ENCODE assay signal across 8 mouse cellular contexts in the genomic region with DNA sequence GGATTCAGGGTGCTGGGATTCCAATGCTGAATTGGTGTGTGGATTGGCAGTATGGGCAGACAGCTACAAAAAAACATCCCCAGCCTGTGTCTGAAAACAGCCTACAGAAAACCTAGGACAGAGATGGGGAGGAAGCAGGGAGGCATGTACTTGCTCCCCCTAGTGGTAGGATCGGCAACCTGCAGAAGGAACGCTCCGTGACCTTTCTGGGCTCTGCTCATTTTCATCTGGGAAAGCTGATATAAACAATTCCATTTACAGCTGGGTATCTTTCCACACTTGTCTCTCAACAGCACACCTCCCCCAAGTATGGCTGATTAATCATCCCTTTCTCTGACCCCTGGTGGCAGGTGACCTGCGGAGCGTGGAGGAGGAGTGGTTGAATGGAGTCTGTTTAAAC. TPM values are rescaled to one million over a fixed set of nuclear protein-coding genes. Genes with fewer than 3 reads are reported as not detected.
DNase-seq lines count a peak whose midpoint lies in the region; ATAC-seq lines count a peak whose summit lies in the region.

No protein-coding gene starts in this region.

- peak; percentile 74 for DNase-seq in hindbrain, embryonic 14.5 days (ENCODE audit: low spot score)
- peak; percentile 57 to 73 for DNase-seq in cerebellum, adult 18-20 months
- DNase-seq in gastrocnemius, adult 8-10 months (ENCODE audit: low spot score in 2 of 2) = peak; percentile 74 to 78
- DNase-seq in left cerebral cortex, postnatal 25 days (ENCODE audit: low spot score in 2 of 2) = peak; percentile 56 to 57

- no peaks in the 10 kb centered on the region for H3K27me3 ChIP-seq in hindbrain, embryonic 14.5 days (ENCODE audit: control insufficient read depth, insufficient read depth, low read length)
- H3K27me3 ChIP-seq in hindbrain, embryonic 13.5 days = no peaks in the 10 kb centered on the region
- H3K27me3 ChIP-seq in intestine, embryonic 16.5 days (replicated peaks; ENCODE audit: control insufficient read depth, insufficient read depth, low read length) = no peaks in the 10 kb centered on the region
- H3K27me3 ChIP-seq in stomach, embryonic 14.5 days (ENCODE audit: control insufficient read depth, insufficient read depth, low read length) = no peaks in the 10 kb centered on the region

- H3K9me3 ChIP-seq in hindbrain, embryonic 14.5 days (ENCODE audit: control insufficient read depth, low read length) = no peaks in the 10 kb centered on the region
- H3K9me3 ChIP-seq in hindbrain, embryonic 13.5 days = no peaks in the 10 kb centered on the region
- H3K9me3 ChIP-seq in intestine, embryonic 16.5 days (ENCODE audit: control insufficient read depth, low read length) = no peaks in the 10 kb centered on the region
- no peaks in the 10 kb centered on the region for H3K9me3 ChIP-seq in stomach, embryonic 14.5 days (ENCODE audit: control insufficient read depth, low read depth, low read length)

- H3K4me1 ChIP-seq in hindbrain, embryonic 14.5 days (replicated peaks; ENCODE audit: control insufficient read depth, insufficient read depth, low read length) = no peaks in the 10 kb centered on the region
- H3K4me1 ChIP-seq in hindbrain, embryonic 13.5 days (replicated peaks) = peaks cover 6% of the 10 kb centered on the region; the same call in 1 of the 2 replicates
- H3K4me1 ChIP-seq in intestine, embryonic 16.5 days (ENCODE audit: control insufficient read depth, insufficient read depth, low read length) = peaks cover 3% of the 10 kb centered on the region; the same call in 1 of the 2 replicates
- peaks cover 10% of the 10 kb centered on the region; the same call in 1 of the 2 replicates for H3K4me1 ChIP-seq in stomach, embryonic 14.5 days (ENCODE audit: control insufficient read depth, insufficient read depth, low read length)

- intact Hi-C loops in left cerebral cortex, postnatal 25 days (cut with DNase I) = loop anchor here (1.0 to 5.0 kb wide), 2 partner anchors 46 to 273 kb away; no protein-coding TSS in a partner anchor

- H3K4me3 ChIP-seq in hindbrain, embryonic 14.5 days (replicated peaks; ENCODE audit: low read length) = no peak overlapping the region
- H3K4me3 ChIP-seq in hindbrain, embryonic 13.5 days = no peak overlapping the region
- no peak overlapping the region for H3K4me3 ChIP-seq in intestine, embryonic 16.5 days (ENCODE audit: low read length)
- H3K4me3 ChIP-seq in stomach, embryonic 14.5 days (ENCODE audit: low read depth, low read length) = no peak overlapping the region

- WGBS in hindbrain, embryonic 14.5 days = 6% methylated on average over 5 of the region's 5 CpGs
- WGBS in hindbrain, embryonic 13.5 days = 2% methylated on average over 5 of the region's 5 CpGs
- WGBS in intestine, embryonic 16.5 days = 5% methylated on average over 5 of the region's 5 CpGs
- WGBS in stomach, embryonic 14.5 days = 5% methylated on average over 5 of the region's 5 CpGs

- no peak for ATAC-seq in hindbrain, embryonic 14.5 days (ENCODE audit: low FRiP score)
- no peak for ATAC-seq in hindbrain, embryonic 13.5 days (ENCODE audit: low FRiP score)
- peak; percentile 65 for ATAC-seq in intestine, embryonic 16.5 days
- peak; percentile 82 for ATAC-seq in monocyte, adult 5-6 weeks (replicated peaks; ENCODE audit: insufficient number of reproducible peaks, low FRiP score, low TSS enrichment, poor library complexity, severe bottlenecking)
- 0 out of 2 replicates have a peak, but pooled peaks have one; percentile 58 for ATAC-seq in stomach, embryonic 14.5 days (ENCODE audit: insufficient number of reproducible peaks, insufficient read depth, low FRiP score, low read depth)

- no peak overlapping the region for H3K27ac ChIP-seq in hindbrain, embryonic 14.5 days
- no peak overlapping the region for H3K27ac ChIP-seq in hindbrain, embryonic 13.5 days
- no peak overlapping the region for H3K27ac ChIP-seq in intestine, embryonic 16.5 days (ENCODE audit: low read length)
- H3K27ac ChIP-seq in stomach, embryonic 14.5 days (ENCODE audit: low read length) = no peak overlapping the region; the same call in 1 of the 2 replicates

- H3K36me3 ChIP-seq in hindbrain, embryonic 14.5 days (replicated peaks; ENCODE audit: control insufficient read depth, insufficient read depth) = no peaks in the 10 kb centered on the region
- no peaks in the 10 kb centered on the region for H3K36me3 ChIP-seq in hindbrain, embryonic 13.5 days
- no peaks in the 10 kb centered on the region for H3K36me3 ChIP-seq in intestine, embryonic 16.5 days (ENCODE audit: control insufficient read depth, insufficient read depth, low read length)
- no peaks in the 10 kb centered on the region for H3K36me3 ChIP-seq in stomach, embryonic 14.5 days (ENCODE audit: control insufficient read depth, insufficient read depth, low read length)

- no peak overlapping the region for H3K9ac ChIP-seq in hindbrain, embryonic 14.5 days
- no peak overlapping the region for H3K9ac ChIP-seq in hindbrain, embryonic 13.5 days
- no peak overlapping the region for H3K9ac ChIP-seq in intestine, embryonic 16.5 days (ENCODE audit: low read depth, low read length)
- H3K9ac ChIP-seq in stomach, embryonic 14.5 days (replicated peaks; ENCODE audit: low read depth, low read length) = no peak overlapping the region

- 0 out of 2 replicates have a peak overlapping the region, but pooled peaks have one; percentile 12 for H3K4me2 ChIP-seq in hindbrain, embryonic 14.5 days (replicated peaks)
- H3K4me2 ChIP-seq in hindbrain, embryonic 13.5 days = no peak overlapping the region
- no peak overlapping the region for H3K4me2 ChIP-seq in intestine, embryonic 16.5 days (ENCODE audit: low read depth, low read length)
- no peak overlapping the region for H3K4me2 ChIP-seq in stomach, embryonic 14.5 days (replicated peaks; ENCODE audit: low read depth, low read length)

RNA-seq across cellular contexts. Expression of a gene that starts 26.2 kb away (rescaled TPM):
- 0.94 and 1.4 TPM in 2 replicates for polyA plus RNA-seq in hindbrain, embryonic 14.5 days (2014; fragmentation: Nextera tagmentation; extraction: Ambion mirVana)
- 0.75 and 0.99 TPM in 2 replicates for polyA plus RNA-seq in hindbrain, embryonic 13.5 days (2015; fragmentation: Nextera tagmentation; extraction: Ambion mirVana)
- total RNA-seq in gastrocnemius, adult 8-10 months (2022) = 10 to 100 TPM in 2 of 4 experiments, 1 to 10 TPM in 2; 8.3 to 11.3 (median 9.9) TPM
- 3.6 and 4.3 TPM in 2 replicates for polyA plus RNA-seq in intestine, embryonic 16.5 days (2015; fragmentation: Nextera tagmentation; extraction: Ambion mirVana)
- 1 to 10 TPM; 1.8 to 2.8 TPM for total RNA-seq in left cerebral cortex, postnatal 25 days (2021)
- total RNA-seq in monocyte, adult 5-6 weeks (2017) = 8.8 to 21.7 TPM (median 12.9 TPM) in 3 replicates
- polyA plus RNA-seq in stomach, embryonic 14.5 days (2014; fragmentation: Nextera tagmentation; extraction: Ambion mirVana) = 3.8 and 3.9 TPM in 2 replicates

RNA-seq across cellular contexts. Expression of a gene that starts 26.3 kb away (rescaled TPM):
- polyA plus RNA-seq in hindbrain, embryonic 14.5 days (2014; fragmentation: Nextera tagmentation; extraction: Ambion mirVana) = 1.5 and 2.4 TPM in 2 replicates
- polyA plus RNA-seq in hindbrain, embryonic 13.5 days (2015; fragmentation: Nextera tagmentation; extraction: Ambion mirVana) = 1.6 and 1.7 TPM in 2 replicates
- total RNA-seq in gastrocnemius, adult 8-10 months (2022) = 1 to 10 TPM; 7.9 to 9.9 (median 8.3) TPM
- 4.5 and 4.6 TPM in 2 replicates for polyA plus RNA-seq in intestine, embryonic 16.5 days (2015; fragmentation: Nextera tagmentation; extraction: Ambion mirVana)
- total RNA-seq in left cerebral cortex, postnatal 25 days (2021) = 1 to 10 TPM; 2.5 to 3.2 TPM
- total RNA-seq in monocyte, adult 5-6 weeks (2017) = 18.7 to 31.1 TPM (median 19.5 TPM) in 3 replicates
- 3.9 and 4.7 TPM in 2 replicates for polyA plus RNA-seq in stomach, embryonic 14.5 days (2014; fragmentation: Nextera tagmentation; extraction: Ambion mirVana)

RNA-seq across cellular contexts. Expression of a gene that starts 48.9 kb away (rescaled TPM):
- not detected in 2 replicates for polyA plus RNA-seq in hindbrain, embryonic 14.5 days (2014; fragmentation: Nextera tagmentation; extraction: Ambion mirVana)
- 0.08 TPM in 1 of 2 replicates, not detected in the other for polyA plus RNA-seq in hindbrain, embryonic 13.5 days (2015; fragmentation: Nextera tagmentation; extraction: Ambion mirVana)
- total RNA-seq in gastrocnemius, adult 8-10 months (2022) = not detected
- polyA plus RNA-seq in intestine, embryonic 16.5 days (2015; fragmentation: Nextera tagmentation; extraction: Ambion mirVana) = not detected in 2 replicates
- total RNA-seq in left cerebral cortex, postnatal 25 days (2021) = not detected
- not detected in 3 replicates for total RNA-seq in monocyte, adult 5-6 weeks (2017)
- not detected in 2 replicates for polyA plus RNA-seq in stomach, embryonic 14.5 days (2014; fragmentation: Nextera tagmentation; extraction: Ambion mirVana)

RNA-seq across cellular contexts. Expression of a gene that starts 54.2 kb away (rescaled TPM):
- 86.9 and 98.4 TPM in 2 replicates for polyA plus RNA-seq in hindbrain, embryonic 14.5 days (2014; fragmentation: Nextera tagmentation; extraction: Ambion mirVana)
- 104 and 108 TPM in 2 replicates for polyA plus RNA-seq in hindbrain, embryonic 13.5 days (2015; fragmentation: Nextera tagmentation; extraction: Ambion mirVana)
- 10 to 100 TPM; 33.9 to 39.7 (median 37.6) TPM for total RNA-seq in gastrocnemius, adult 8-10 months (2022)
- polyA plus RNA-seq in intestine, embryonic 16.5 days (2015; fragmentation: Nextera tagmentation; extraction: Ambion mirVana) = 114 and 125 TPM in 2 replicates
- 10 to 100 TPM; 33.9 to 35.5 TPM for total RNA-seq in left cerebral cortex, postnatal 25 days (2021)
- total RNA-seq in monocyte, adult 5-6 weeks (2017) = 19.8 to 46.1 TPM (median 30.4 TPM) in 3 replicates
- 118 and 123 TPM in 2 replicates for polyA plus RNA-seq in stomach, embryonic 14.5 days (2014; fragmentation: Nextera tagmentation; extraction: Ambion mirVana)

RNA-seq across cellular contexts. Expression of a gene that starts 57.3 kb away (rescaled TPM):
- 12.5 and 15.5 TPM in 2 replicates for polyA plus RNA-seq in hindbrain, embryonic 14.5 days (2014; fragmentation: Nextera tagmentation; extraction: Ambion mirVana)
- 13.6 and 17.0 TPM in 2 replicates for polyA plus RNA-seq in hindbrain, embryonic 13.5 days (2015; fragmentation: Nextera tagmentation; extraction: Ambion mirVana)
- 10 to 100 TPM in 2 of 4 experiments, 1 to 10 TPM in 2; 9.0 to 11.3 (median 10.1) TPM for total RNA-seq in gastrocnemius, adult 8-10 months (2022)
- polyA plus RNA-seq in intestine, embryonic 16.5 days (2015; fragmentation: Nextera tagmentation; extraction: Ambion mirVana) = 11.7 and 11.8 TPM in 2 replicates
- total RNA-seq in left cerebral cortex, postnatal 25 days (2021) = 10 to 100 TPM; 16.5 to 18.1 TPM
- 7.1 to 12.0 TPM (median 7.2 TPM) in 3 replicates for total RNA-seq in monocyte, adult 5-6 weeks (2017)
- polyA plus RNA-seq in stomach, embryonic 14.5 days (2014; fragmentation: Nextera tagmentation; extraction: Ambion mirVana) = 21.4 and 24.4 TPM in 2 replicates

Comparison
In these comparisons a context has a peak if more than half of its experiments do, and no peak if none do; other contexts are left out.
1. ATAC-seq: peak in intestine, embryonic 16.5 days (single experiment), monocyte, adult 5-6 weeks (single experiment) and stomach, embryonic 14.5 days (single experiment); none in hindbrain, embryonic 14.5 days (single experiment) and hindbrain, embryonic 13.5 days (single experiment).
2. Peak in every context shown above with its lines, with median percentiles within 50 percentile points of each other: DNase-seq.